22 mouse cellular contexts compared by ENCODE assay signal in genomic region chr15:95601179-95601578, GRCm38 (mm10). TPM values are rescaled to one million over a fixed set of nuclear protein-coding genes. Genes with fewer than 3 reads are reported as not detected.
"Had no signal": no experiment of that assay in that cellular context is flagged by ENCODE, and none has a peak within 500 bp of the region (broad histone marks: within the 10 kb centered on the region; RNA-seq: fewer than 3 reads in every experiment).

No protein-coding gene starts in this region.

- H3K27me3 ChIP-seq: liver, embryonic 15.5 days; megakaryocyte, embryonic 14.5 days; midbrain, embryonic 12.5 days; midbrain, embryonic 15.5 days; neural tube, embryonic 15.5 days had no signal

- ATAC-seq: liver, postnatal 0 days; midbrain, embryonic 15.5 days had no signal

- H3K9me3 ChIP-seq: liver, embryonic 15.5 days; megakaryocyte, embryonic 14.5 days; midbrain, embryonic 12.5 days; midbrain, embryonic 15.5 days; neural tube, embryonic 13.5 days; neural tube, embryonic 15.5 days had no signal

- DNase-seq: liver, postnatal 0 days; lung, adult 2 months; lung, postnatal 10 days; lung, postnatal 36 days; retina, postnatal 1 day; right cerebral cortex, adult 18-20 months; right cerebral cortex, postnatal 25 days; right cerebral cortex, postnatal 4 days; spleen, adult 18-20 months; thymus, adult 18-20 months; thymus, postnatal 14 days; thymus, postnatal 36 days had no signal

- H3K9ac ChIP-seq: liver, embryonic 15.5 days; liver, postnatal 0 days; midbrain, embryonic 12.5 days; midbrain, embryonic 15.5 days; neural tube, embryonic 13.5 days; neural tube, embryonic 15.5 days had no signal

- H3K4me3 ChIP-seq: liver, embryonic 15.5 days; megakaryocyte, embryonic 14.5 days; midbrain, embryonic 12.5 days; midbrain, embryonic 15.5 days; neural tube, embryonic 13.5 days; neural tube, embryonic 15.5 days had no signal

- H3K4me1 ChIP-seq: liver, embryonic 15.5 days; megakaryocyte, embryonic 14.5 days; midbrain, embryonic 12.5 days; midbrain, embryonic 15.5 days; neural tube, embryonic 13.5 days; neural tube, embryonic 15.5 days had no signal

- H3K4me2 ChIP-seq: liver, embryonic 15.5 days; midbrain, embryonic 12.5 days; midbrain, embryonic 15.5 days; neural tube, embryonic 13.5 days; neural tube, embryonic 15.5 days had no signal

- H3K36me3 ChIP-seq: liver, embryonic 15.5 days; midbrain, embryonic 12.5 days; midbrain, embryonic 15.5 days; neural tube, embryonic 13.5 days; neural tube, embryonic 15.5 days had no signal

- H3K27ac ChIP-seq: liver, embryonic 15.5 days; macrophage; midbrain, embryonic 12.5 days; midbrain, embryonic 15.5 days; neural tube, embryonic 13.5 days; neural tube, embryonic 15.5 days had no signal

RNA-seq across cellular contexts. Expression of gene Dbx2, which starts 54.6 kb away (rescaled TPM):
- polyA plus RNA-seq: liver, embryonic 15.5 days; liver, postnatal 0 days; lung, adult 2 months; lung, embryonic 16.5 days; macrophage; stomach, embryonic 14.5 days; stomach, embryonic 16.5 days had no signal
